Mouse (Mus musculus) olfactory bulb, adult 2 months (tissue): ENCODE results near the gene Furin.

ENCODE experiments used
- CTCF ChIP-seq: fragments of 200-500 bp; IDR thresholded peaks from 2 replicates; pipeline ENCODE4 v1.5.1; 2012; ENCODE audit warnings: low read depth, mild to moderate bottlenecking, low read length, moderate library complexity; ENCODE audit not compliant: insufficient read depth
- POLR2A ChIP-seq: fragments of 200-500 bp; IDR thresholded peaks from 2 replicates; pipeline ENCODE4 v1.6.1; 2012; ENCODE audit warnings: mild to moderate bottlenecking, low read depth, low read length, moderate library complexity; ENCODE audit not compliant: insufficient read depth

DNA sequence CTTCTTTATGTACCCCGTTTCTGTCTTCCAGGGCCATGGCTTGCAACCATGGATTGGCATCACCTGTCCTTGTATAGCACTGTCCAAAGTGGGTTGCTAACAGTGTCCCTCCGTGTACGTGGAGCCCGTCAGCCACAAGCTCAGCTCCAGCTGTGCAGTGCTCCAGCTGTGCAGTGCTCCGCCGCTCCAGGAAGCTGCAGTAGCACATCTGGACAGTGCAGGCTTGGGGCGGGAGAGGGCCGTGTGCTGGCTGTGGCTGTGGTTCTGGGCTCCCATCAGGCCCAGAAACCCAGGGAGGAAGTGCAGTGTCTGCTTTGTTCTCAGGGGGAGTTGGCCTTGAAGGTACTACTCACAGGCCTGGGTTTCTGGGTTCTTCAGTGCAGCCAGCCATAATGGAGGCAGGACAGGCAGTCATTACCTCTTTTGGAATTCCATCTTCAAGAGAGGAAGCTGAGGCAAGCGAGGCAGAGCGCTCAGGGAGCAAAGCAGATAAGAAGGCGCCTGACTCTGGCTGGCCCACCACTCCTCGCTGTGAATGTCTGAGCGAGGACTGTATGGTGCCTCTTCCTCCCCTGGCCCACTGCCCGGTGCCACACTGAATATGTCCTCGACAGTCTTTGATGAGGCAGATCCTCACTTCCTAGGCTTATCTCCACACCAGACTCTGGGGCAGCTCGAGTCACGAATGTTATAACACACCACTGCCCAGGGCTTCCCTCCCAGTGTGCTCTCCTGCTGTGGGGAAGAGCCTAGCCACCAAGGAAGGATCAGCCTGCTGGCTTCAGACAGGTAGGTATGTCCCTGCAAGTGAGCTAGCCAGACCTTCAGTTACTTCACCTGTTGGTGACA, 39.4 kb upstream of the Furin start:
- TF ChIP-seq CTCF = no peak
- no peak for TF ChIP-seq POLR2A
